Mouse (Mus musculus) MN1 (cell line): ENCODE measurements around the gene Epha6.

ENCODE experiments used
- DNase-seq: peaks from one replicate; pipeline ENCODE4 v3.0.0-alpha.2; 2016; ENCODE audit warnings: low spot score

Gene Epha6

GRCm38 (mm10) chr16:59643766-59644165 is 961.6 kb downstream of the Epha6 start:
- no peak for DNase-seq

DNA sequence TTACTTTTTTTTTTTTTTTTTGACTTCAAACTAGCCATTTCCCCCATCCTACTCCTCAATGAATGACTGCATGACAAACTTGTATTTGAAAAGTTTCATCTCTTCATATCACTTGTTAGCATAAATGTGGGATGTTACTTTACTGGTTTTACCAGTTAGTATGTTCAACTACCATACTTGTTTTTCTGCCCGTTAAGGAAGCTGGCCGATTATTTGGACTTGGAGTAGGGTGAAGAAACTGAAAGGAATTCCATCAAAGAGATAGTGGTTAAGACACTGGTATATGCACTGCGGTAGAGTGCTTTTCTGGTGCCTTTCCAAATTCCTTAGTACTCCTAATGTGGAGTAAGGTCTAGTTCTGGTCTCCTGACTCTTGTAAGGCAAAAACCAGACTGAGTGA is 965.3 kb downstream of the Epha6 start:
- peak; percentile 9 for DNase-seq

DNA sequence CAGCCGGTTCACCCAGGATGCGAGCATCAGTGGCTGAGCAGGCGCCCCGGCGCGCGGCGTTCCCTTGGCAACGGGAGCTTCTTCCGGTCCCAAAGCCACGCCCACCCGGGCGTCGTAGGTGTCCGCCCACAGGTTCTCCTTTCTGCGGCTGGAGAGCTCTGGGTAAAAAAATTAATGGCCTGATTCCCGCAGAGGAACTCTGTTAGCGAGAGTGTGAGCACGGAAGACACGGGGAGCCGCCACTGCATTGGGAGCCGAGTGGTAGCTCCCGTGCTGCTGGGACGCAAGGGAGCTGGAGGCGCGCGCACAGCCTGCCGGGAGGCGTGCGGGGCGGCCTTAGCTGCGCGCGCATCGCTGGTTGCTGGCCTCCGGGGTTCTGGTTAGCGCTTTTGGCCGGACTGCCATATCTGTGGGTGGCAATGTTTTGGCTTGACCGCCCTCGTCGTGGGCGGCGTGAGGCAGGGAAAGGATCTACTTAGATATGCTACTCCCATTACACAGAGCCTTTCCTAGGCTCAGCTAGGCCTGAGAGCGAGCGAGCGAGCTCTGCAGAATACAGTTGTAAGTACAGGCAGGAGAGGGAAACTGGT is 966.1 kb downstream of the Epha6 start, which contains the start of gene Arl6:
Arl6 (minus strand) TSS at position 290 of the 590 bp plus-strand sequence.
- DNase-seq, result peak; percentile 94

DNA sequence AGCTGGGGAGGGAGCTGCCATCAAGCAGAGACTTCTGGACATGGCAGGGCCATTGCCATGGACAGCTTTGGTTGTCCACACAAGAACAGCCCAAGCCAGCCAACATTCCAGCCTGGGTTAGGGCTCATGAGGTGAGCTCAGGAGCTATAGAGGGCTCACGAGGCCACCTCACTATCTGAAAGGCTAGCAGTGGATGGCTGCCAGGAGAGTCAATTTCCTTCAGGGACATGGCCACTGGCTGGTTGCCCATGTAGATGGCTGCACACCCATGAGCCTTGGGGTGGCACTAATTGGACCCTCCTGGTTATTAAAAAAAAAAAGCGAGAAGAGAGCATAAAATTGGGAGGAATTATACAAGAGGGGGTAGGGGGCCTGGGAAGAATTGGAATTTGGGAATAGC is 970.7 kb downstream of the Epha6 start:
- peak; percentile 12 for DNase-seq

DNA sequence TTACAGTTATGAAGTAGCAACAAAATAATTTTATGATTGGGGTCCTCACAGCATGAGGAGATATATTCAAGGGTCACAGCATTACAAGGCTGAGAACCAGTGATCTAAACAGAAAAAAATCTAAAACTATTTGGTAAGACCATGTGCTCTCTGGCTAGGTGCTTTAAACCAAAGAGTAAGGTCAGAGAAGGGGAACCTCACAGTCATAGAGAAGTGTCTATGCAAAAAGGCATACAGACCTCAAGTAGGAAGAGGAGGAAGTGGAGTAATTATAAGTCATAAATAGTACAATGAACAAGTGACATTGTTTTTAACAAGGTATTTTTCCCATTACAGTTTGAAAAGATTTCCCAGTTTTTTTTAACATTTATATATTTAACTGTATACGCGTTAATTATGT is 983.8 kb downstream of the Epha6 start:
- DNase-seq, result no peak

DNA sequence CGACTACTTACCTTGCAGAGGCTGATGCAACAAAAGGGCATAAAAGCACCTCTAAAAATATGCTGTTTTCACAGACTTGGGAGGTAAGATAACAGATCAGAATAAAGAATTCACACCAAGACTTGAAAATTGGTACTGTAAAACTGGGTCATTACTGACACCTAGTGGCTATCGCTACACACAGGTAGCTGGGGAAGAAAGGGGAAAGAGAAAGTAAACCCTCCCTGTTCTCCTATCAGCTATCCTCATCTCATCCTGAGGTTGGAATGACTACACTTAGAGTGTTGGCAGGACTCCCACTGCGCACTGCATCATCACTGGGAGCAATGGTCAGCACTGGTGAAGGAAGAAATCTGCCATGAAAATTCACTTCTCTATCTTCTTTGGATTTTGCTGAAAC is 988.2 kb downstream of the Epha6 start:
- DNase-seq, result peak; percentile 66

- no peak for DNase-seq
These were observed 989.7 kb downstream of the Epha6 start for GRCm38 (mm10) chr16:59615675-59616074.

GRCm38 (mm10) chr16:59610750-59611149 is 994.6 kb downstream of the Epha6 start:
- DNase-seq, result no peak

GRCm38 (mm10) chr16:59604078-59604781 is 1001.1 kb downstream of the Epha6 start:
- no peak for DNase-seq
